Mouse (Mus musculus) neutrophil, adult 5-6 weeks (primary cell): ENCODE results near the gene Rgs8. TPM values are rescaled to one million over a fixed set of nuclear protein-coding genes. Genes with fewer than 3 reads are reported as not detected.
A peak's percentile ranks its signal among the peaks of the same experiment; 100 is the strongest.

ENCODE experiments used
- ATAC-seq: fragments of 151-379, 151-347 bp; 2 replicates; pipeline ENCODE4 v1.8.0; 2017; ENCODE audit warnings: mild to moderate bottlenecking, moderate TSS enrichment; ENCODE audit not compliant: insufficient number of reproducible peaks, poor library complexity, low FRiP score, severe bottlenecking; ENCODE audit errors: extremely low read depth
- total RNA-seq: library from RNA; stranded (forward); fragments of 200-1000 nt; gene quantifications from 2 replicates; pipeline ENCODE4 v1.2.3, GENCODE M21; 2017

Rgs8 gene
- total RNA-seq, 1 experiment from 2014 or later = not detected

DNA sequence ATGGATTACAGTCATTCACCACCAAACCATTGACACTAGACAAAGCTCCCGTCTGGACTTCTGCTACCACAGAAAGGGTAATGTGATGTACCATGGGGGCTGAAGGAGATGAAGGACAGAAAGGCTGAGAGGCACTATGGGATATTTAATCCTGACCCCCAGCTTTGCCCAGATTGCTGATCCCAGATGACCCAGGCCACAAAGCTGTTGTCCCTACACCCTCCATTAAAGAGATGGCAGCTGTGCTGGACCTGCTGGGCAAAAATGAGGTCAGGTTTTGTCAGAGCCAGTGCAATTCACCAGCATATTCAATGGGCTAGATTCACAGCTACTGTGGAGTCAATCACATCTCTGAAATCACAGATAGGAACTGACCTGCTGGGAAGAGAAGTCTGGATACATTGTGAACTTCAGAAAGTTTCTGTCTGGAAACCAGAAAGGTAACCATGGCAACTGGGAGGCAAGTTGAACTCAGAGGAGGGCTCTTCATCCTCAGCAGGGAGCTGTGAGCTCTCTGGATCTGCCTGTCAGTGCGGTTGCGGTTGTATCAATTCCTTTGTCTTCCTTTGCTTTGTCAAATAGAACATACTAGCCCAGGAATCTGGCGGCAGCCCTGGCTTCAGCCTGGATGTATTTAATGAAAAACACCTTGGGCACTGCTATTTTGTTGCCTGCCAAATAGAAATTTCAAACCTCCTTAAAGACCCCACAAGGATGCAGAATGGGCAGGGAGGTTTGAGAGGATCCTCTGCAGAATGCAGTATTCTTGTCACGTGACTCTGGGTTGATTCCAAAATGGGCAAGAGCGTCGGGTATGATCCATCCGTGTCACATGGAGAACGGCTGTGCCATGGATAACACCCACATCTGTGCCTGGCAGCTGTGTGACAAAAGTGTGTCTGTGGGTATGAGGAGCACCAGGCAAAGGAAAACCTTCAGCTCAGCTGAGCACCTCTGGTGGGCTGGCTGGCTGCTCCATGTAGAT is 84.6 kb downstream of the Rgs8 start:
- ATAC-seq = no peak

DNA sequence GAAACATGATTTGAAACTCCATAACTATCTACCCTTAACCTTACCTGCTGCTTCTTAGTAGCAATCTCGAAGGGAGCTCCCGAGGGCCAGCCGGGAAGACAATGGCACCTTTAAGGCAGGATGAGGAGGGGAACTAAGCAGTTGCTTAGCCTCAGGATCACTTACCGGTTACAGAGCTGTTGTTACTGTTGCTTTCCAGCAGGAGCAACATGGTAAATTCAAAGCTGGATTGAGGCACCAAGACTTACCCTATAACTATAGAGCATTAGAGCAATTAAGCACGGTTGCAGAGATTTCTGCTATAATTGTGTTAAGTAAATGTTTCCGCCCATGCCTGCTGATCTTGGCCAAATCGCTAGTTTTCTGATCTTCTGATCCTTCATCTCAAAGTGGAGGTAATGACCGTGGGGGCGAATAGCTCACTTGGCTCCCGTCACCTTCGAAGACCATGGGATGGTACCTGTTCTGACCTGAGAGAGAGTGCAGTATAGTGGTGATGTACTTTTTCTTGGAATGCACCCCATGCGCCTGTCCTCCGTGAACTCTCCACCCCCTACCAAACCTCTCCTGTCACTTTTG is 86.7 kb downstream of the Rgs8 start:
- ATAC-seq = no peak

DNA sequence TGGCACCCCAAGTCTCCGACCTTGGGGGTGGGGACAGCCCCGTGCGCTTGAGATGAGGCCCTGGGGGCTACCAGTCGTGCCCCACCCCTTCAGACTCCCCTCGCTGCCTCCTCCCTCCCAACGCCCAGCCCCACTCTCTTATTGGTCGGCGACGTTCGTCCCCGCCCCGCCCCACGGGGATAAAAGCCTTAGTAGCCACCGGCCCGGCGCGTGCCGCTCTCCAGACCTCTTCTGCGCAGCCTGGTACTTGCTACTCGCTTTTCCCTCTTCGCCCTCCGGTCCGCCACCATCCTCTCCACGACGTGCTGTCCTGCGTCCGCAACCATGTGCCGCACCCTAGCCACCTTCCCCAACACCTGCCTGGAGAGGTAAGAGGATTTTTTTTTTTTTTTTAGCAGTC is 87.3 kb downstream of the Rgs8 start, which contains the start of gene Rgs16:
TSS of gene Rgs16 (plus strand) at position 205 of the 400 bp plus-strand sequence.
- no peak for ATAC-seq

DNA sequence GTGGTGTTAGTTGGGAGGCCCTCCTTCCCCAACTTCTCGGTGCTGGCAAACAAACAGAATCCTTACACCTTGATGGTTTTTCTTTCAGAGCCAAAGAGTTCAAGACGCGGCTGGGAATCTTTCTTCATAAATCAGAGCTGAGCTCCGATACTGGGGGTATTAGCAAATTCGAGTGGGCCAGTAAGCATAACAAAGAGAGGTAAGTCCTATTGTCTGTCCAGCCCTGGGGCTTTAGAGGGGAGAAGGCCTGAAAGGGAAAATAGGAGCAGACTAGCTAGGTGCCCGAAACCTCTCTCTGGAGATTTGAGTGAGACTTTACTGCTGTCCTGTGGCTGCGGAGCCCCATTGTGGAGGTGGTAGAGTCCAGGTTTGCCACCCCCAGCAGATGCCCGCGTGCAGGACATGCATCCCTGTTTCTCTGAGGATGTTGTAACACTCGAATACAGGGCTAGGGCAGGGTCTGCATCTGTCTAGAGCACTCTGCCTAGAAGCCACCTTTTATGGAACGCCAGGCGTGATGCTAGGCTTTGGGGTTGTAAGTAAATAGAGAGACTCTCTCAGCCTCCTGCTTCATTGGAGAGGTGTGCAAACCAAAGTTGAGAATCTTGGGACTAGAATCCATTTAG is 88.1 kb downstream of the Rgs8 start:
- ATAC-seq = no peak

DNA sequence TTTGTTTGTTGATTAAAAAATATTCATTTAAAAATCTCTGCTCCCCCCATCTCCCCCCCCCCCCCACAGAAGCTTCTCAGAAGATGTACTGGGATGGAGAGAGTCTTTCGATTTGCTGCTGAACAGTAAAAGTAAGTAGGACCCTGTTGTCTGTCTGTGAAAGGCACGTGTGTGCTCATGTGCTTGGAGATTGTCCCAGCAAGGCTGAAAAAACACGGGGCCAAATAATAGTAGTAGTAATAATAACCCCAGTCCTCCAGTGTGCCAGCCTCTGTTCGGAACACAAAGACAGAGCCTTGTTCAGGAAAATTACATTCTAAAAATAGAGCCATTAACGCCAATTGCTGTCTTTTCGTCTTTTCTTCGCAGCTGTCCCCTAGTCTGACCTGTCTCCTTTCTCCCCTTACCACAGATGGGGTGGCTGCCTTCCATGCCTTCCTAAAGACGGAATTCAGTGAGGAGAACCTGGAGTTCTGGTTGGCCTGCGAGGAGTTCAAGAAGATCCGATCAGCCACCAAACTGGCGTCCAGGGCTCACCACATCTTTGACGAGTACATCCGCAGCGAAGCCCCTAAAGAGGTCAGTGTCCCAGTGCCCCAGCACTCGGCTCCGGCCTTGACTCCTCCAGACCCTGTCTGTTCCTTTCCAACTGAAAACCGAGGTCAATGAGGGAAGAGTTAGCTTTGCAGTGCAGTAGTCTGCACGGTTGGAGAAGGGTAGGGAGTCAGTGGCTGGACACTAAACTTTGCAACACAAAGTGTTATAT is 88.9 kb downstream of the Rgs8 start:
- ATAC-seq = no peak

DNA sequence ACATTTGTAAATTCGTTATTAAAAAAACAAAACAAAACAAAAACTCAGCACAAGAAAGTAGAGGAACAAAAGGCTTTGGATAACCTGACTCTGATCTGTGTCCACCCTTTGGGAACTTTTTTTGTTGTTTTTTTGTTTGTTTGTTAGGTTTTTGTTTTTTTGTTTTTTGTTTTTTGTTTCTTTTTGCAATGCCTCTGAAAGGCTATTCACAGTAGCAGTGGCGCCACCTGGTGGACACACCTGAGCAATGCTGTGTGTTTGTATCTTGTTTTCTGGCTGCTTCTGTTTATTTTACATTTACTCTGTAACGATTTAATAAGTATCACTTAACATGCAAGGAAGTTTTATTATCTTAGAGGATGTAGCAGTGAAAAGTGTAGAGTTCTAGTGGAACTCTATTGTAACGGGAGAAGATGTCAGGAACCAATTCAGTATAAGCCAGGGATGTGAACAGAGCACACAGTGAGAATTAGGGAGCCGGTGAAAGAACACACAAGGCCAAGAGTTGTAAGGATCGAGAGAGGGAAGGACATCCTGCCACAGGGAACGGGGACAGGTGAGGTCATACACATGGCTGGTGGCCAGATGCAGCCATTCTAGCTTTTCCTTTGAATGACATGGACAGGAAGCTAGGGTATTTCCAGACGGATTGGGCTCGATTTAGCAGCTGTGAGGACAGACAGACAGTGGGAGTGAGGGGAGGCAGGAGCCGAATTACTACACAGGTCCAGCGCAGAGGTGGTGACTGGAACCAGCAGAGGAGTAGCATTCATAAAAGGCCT is 89.7 kb downstream of the Rgs8 start:
- ATAC-seq = no peak

DNA sequence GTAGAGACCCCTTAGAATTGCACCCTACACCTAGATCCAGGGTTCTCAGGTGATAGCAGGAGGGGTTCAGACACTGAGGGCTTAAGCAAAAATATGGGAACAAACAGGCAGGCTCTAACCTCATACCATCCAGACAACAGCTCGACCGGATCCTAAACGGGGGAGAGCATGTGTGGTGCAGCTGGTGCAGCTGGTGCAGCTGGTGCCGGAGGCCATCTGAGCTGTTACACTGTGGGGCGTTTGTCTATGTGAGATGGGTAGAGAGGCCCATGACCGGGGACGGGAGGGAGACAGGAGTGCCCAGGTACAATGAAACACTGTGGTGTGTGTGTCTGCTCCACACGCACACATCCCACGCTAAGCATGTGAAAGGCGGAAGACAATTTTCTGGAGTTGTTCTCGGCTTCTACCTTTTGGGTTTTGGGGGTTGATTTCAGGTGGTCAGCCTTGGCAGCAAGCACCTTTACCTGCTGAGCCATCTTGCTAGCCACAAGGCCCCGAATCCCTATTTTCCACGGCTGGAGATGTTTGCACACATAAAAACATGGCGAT is 93.4 kb downstream of the Rgs8 start:
- no peak for ATAC-seq

DNA sequence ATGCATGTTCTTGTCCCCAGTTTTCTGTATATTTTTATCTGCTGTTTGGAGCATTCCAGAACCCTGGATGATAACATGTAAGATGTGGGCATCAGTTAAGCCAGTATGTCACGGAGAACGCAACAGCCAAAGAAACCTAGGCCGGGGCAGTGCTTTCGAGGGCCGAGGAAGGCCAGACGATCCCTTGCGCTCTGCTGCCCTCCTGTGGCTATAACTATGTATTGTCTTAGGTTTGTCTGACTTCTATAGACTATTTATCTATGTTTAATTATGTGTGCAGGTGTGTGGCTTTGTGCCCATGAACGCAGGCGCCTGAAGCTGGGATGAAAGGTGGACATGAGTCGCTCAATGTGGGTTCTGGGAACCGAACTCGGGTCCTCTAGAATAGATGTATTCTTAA is 93.9 kb downstream of the Rgs8 start:
- peak; percentile 59 for ATAC-seq

DNA sequence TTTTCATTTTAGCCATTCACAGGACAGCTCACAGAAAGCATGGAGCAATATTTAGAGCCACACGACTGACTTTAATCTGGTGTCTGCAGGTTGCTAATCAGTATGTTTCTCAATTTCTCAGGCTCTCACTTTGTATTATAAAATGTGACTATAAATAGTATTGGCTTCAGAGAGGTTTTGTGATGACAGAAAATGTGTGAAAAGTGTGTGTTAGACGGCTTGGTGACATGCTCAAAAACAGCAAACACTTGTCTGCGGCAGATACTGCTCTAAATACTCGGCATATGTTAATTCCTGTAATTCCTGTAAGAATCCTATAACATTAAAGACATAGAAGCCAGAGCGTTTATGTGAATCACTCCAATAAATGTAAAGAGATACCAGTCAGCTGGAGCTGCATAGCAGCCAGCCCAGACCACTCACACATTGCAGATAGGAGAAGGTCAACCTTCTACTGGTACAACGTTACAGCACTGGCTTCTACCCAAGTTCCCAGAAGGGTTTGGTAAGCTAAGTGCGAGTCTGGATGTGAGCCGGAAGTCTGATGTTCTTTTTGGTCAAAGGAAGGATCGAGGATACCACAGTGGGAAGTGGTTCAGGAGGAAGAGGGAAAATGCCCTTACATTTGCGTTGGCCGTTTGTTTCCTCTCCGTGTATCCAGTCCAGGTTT is 95.2 kb downstream of the Rgs8 start:
- no peak for ATAC-seq

DNA sequence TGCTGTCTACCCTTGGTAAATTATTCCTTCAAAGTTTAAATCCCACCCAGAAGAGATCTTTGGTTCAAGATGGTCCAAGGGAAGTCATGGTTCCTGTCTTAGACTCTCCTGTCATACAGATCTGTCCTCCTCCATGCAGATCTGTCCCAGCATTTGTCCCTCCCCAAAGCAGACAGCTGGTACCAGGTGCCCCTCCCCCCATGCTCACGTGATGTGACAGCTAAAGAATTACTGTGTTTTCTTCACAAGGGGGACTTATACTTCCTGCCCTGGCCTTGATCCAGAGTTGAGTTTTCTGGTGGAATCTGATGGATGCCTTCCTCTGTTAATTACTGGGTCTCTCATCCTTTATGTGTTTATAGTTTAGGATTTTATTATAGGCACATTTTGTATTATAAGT is 95.7 kb downstream of the Rgs8 start:
- ATAC-seq = no peak

DNA sequence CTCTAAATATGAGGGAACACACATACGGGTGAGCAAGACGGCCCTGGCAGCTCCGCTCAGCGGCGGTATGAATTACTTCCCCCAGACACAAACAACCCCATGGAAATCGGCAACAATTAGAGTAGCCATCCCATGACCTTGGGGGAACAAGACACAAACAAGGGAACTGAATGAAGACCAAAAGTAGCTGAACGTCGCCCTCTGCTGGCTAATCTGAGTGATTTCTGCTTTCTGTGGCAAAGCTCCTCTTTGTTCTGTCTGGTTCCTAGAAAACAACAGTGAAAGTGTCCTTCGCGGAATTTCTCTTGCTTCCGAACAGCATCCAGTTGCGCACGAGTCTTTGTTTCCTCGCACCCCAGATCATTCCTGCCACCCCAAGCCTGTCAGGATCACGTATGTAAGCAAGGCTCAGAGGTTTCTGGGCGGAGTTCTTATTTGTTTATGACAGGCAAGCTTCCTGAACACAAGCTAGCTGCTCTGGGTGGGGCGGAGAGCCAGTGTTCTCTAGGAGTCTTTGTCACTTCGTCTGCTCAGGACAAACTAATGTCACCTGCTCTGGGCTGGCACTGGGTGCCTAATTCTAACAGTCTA is 96.5 kb downstream of the Rgs8 start, which contains the start of gene Rnasel:
TSS of gene Rnasel (plus strand) at position 216 of the 591 bp plus-strand sequence.
- peak; percentile 62 for ATAC-seq

Other genes with a start within 250 kb of the Rgs8 start
- gene Shcbp1l, start 227.9 kb upstream of the Rgs8 start, total RNA-seq = 5.5 and 6.1 TPM in 2 replicates
- gene Dhx9, start 165.4 kb upstream of the Rgs8 start, total RNA-seq = 124 and 138 TPM in 2 replicates
- not detected in 2 replicates for gene Npl, start 103.0 kb upstream of the Rgs8 start, total RNA-seq
- not detected in 2 replicates for gene Rgs16, start 87.3 kb downstream of the Rgs8 start, total RNA-seq
- 159 and 184 TPM in 2 replicates for gene Rnasel, start 96.4 kb downstream of the Rgs8 start, total RNA-seq
- 0.25 TPM in 1 of 2 replicates, not detected in the other for gene Rgsl1, start 191.1 kb downstream of the Rgs8 start, total RNA-seq
- 0.25 TPM in 1 of 2 replicates, not detected in the other for gene Teddm1b, start 221.3 kb downstream of the Rgs8 start, total RNA-seq
- not detected in 2 replicates for gene Teddm1a, start 238.7 kb downstream of the Rgs8 start, total RNA-seq
- 77.4 and 82.9 TPM in 2 replicates for gene Glul, start 246.9 kb downstream of the Rgs8 start, total RNA-seq
- gene Teddm2, start 247.2 kb downstream of the Rgs8 start, total RNA-seq = 1.1 and 1.5 TPM in 2 replicates